Mouse (Mus musculus) bone marrow, adult 2 months (tissue): ENCODE measurements around the gene Grik4. TPM values are rescaled to one million over a fixed set of nuclear protein-coding genes. Genes with fewer than 3 reads are reported as not detected.

Experiments used
- H3K27ac ChIP-seq: fragments of 200-500 bp; 2 replicates; pipeline ENCODE4 v1.5.1; 2012; ENCODE audit warnings: low read depth, mild to moderate bottlenecking, control low read depth, inconsistent platforms, low read length; ENCODE audit not compliant: control insufficient read depth, poor library complexity, insufficient read depth
- H3K4me1 ChIP-seq: fragments of 200-500 bp; 2 replicates; pipeline ENCODE4 v1.6.1; 2011; ENCODE audit warnings: low read length; ENCODE audit not compliant: control insufficient read depth, insufficient read depth
- H3K4me3 ChIP-seq: fragments of 200-500 bp; replicated peaks from 2 replicates; pipeline ENCODE3; 2011; ENCODE audit warnings: mild to moderate bottlenecking, low read depth, low read length, control low read depth; ENCODE audit not compliant: control insufficient read depth
- CTCF ChIP-seq: fragments of 200-500 bp; IDR thresholded peaks from 2 replicates; pipeline ENCODE4 v1.5.1; 2011; ENCODE audit warnings: low read length, control low read depth; ENCODE audit not compliant: control insufficient read depth, insufficient read depth
- POLR2A ChIP-seq: fragments of 200-500 bp; IDR thresholded peaks from 2 replicates; pipeline ENCODE4 v1.6.1; 2011; ENCODE audit warnings: low read depth, mild to moderate bottlenecking, control low read depth, low read length, borderline replicate concordance; ENCODE audit not compliant: control insufficient read depth
- WGBS: fragments of 180-500 bp; shearing (Covaris S2); methylation state at CpG from one replicate; pipeline ENCODE4 v1.1.7; 2018; 5-methylcytosine and 5-hydroxymethylcytosine counted together
- polyA plus RNA-seq: library from polyadenylated mRNA; stranded (reverse); fragments of >200 nt; gene quantifications from 2 replicates; pipeline ENCODE4 v1.2.4, GENCODE M21; 2011; ENCODE audit warnings: low replicate concordance; ENCODE audit not compliant: missing spikeins, insufficient read depth, insufficient read length

Gene Grik4
- polyA plus RNA-seq, 1 experiment: 4.1 TPM

DNA sequence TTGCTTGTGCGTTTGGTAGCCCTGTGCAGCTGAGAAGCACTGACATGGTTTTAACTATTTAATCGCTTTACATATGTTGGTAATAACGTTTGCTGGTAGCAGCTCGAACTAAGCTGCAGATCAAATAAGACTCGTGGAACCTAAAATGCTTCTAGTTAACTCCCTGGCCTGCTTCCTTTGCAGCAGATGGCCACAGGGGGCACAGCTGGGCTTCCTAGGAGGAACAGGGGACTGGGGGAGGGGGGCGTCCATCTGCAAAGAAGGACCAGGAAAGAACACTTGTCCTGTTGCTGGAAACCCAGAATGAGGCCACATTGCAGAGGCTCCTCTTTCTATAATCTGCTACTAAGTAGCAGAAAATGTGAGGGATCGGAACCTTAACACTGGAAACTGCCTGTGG, 24.1 kb downstream of the Grik4 start:
- H3K4me1 ChIP-seq: no peaks in the 10 kb centered on the region
- no peak for TF ChIP-seq CTCF
- H3K4me3 ChIP-seq: no peak overlapping the region
- no peak overlapping the region for H3K27ac ChIP-seq
- WGBS: 64% methylated on average over 7 of the region's 7 CpGs

DNA sequence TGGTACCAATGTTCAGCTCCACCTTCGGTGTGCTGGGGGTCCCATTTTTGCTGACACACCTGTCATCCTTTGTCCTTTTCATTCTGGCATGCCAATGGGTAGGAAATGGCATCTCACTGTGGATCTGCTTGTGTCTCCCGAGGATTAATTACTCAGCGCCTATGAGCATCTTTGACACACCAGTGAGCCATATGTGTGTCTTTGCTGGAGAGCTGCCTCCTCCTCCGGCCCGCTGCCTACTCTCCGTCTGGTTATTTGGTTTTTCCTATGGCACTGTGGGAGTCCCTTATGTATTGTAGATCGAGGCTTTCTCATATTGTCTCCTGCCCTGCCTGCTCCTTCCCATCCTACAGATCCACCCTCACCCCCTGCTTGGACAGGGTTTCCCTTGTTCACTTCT, 26.4 kb downstream of the Grik4 start:
- 75% methylated on average over 7 of the region's 7 CpGs for WGBS
- no peak overlapping the region for H3K4me3 ChIP-seq
- H3K4me1 ChIP-seq: no peaks in the 10 kb centered on the region
- no peak overlapping the region for H3K27ac ChIP-seq
- TF ChIP-seq POLR2A: no peak
- no peak for TF ChIP-seq CTCF

DNA sequence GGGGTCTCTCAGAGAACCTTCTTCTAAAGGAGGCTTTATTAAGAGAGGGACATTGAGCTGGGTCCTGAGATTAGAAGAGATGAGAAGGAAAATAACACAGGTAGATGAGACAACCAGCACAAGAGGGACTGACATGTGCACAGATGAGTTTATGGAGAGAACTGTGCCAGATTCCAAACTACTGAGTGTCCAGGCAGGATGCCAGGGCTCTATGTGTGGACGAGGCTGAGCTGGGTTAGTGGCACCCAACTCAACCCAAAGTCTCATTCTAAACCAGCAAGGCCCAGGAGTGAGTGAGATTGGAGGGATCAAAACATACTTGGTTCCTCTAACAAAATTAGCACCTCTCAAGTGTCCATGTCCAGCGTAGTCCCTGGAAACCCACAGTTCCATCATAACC, 31.1 kb downstream of the Grik4 start:
- WGBS: 58% methylated on average over 2 of the region's 2 CpGs
- no peak overlapping the region for H3K27ac ChIP-seq
- no peak overlapping the region for H3K4me3 ChIP-seq
- no peaks in the 10 kb centered on the region for H3K4me1 ChIP-seq
- TF ChIP-seq POLR2A (no peak), CTCF (no peak)

DNA sequence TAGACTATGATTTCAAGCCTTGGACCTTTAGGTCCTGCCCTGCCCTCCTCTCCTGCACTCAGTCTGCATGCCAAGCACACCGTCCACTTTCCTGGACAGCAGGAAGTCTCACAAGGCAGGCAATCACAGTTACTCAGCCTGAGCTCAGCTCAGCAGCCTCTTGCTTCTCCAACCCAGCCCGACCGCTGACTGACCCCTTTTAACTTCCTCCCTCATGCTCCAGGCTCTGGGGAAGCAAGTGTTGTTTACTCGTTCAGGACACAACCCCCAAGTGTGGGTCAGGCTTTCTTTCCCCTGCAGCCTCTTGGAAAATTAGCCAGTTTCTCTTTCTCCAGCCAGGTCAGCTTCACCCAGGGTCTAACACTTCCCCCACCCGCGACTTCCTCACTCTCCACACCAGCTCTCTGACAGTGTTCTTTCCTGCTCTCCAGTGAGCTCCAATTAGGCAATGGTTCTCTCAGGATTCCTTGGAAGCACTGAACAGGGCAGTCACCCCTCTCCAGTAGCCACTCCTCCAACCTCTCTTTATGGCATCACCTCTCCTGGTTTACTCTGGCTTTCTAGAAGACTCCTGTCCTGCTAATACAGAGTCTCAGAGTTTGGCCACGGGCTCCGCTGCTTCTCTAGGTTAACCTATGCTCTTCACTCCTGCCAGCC, 35.5 kb downstream of the Grik4 start:
- 25% methylated on average over 8 of the region's 8 CpGs for WGBS
- no peak for TF ChIP-seq POLR2A

DNA sequence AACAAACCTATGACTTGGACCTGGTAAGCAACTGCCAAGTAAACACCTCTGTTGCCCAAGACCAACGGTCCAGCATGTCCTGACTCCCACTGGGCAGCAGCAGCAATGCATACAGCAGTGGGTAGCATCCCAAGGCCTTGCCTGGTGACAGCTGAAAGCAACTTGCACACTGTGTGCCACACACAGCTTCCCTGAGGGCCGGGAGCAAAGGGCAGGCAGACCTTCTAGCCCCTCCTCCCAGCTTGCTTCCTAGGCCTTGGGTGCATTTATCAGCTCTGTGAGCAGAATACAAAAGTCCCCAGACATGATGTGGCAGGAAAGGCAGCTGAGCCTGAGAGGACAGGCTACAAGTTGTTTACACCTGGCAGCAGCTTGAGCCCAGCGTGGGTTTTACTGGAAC, 37.3 kb downstream of the Grik4 start:
- H3K27ac ChIP-seq: no peak overlapping the region
- 66% methylated on average over 3 of the region's 3 CpGs for WGBS
- no peak for TF ChIP-seq CTCF
- TF ChIP-seq POLR2A: no peak
- H3K4me3 ChIP-seq: no peak overlapping the region
- no peaks in the 10 kb centered on the region for H3K4me1 ChIP-seq

More for the DNA sequence above, 35.5 kb downstream of the Grik4 start:
- H3K4me1 ChIP-seq: no peaks in the 10 kb centered on the region
- no peak overlapping the region for H3K4me3 ChIP-seq
- no peak overlapping the region for H3K27ac ChIP-seq

DNA sequence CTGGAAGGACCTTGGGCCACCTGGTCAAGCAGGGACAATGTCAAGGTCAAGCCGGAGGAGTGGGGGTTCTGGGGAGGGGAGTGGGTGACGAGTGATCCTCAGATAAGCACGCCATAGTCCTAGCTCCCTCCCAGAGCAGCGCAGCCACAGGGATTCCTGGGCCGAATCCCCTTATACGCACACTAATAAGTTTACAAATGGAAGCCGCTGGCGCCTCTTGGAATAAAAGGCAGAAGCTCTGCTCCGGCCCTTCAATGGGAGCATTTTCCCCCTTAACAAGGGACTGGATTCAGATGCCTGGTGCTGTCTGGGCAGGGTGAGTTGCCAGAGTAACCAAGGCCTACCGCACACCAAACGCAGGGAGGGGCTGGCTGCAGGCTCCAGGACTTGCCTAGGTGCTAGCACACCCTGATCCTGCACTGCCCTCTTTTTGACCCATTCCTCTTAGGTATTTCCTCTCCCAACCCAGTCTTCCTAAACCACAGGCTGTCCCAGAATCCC, 46.2 kb downstream of the Grik4 start:
- no peak overlapping the region for H3K27ac ChIP-seq
- no peak for TF ChIP-seq POLR2A
- no peak for TF ChIP-seq CTCF
- WGBS: 55% methylated on average over 11 of the region's 11 CpGs
- H3K4me1 ChIP-seq: no peaks in the 10 kb centered on the region
- H3K4me3 ChIP-seq: no peak overlapping the region

DNA sequence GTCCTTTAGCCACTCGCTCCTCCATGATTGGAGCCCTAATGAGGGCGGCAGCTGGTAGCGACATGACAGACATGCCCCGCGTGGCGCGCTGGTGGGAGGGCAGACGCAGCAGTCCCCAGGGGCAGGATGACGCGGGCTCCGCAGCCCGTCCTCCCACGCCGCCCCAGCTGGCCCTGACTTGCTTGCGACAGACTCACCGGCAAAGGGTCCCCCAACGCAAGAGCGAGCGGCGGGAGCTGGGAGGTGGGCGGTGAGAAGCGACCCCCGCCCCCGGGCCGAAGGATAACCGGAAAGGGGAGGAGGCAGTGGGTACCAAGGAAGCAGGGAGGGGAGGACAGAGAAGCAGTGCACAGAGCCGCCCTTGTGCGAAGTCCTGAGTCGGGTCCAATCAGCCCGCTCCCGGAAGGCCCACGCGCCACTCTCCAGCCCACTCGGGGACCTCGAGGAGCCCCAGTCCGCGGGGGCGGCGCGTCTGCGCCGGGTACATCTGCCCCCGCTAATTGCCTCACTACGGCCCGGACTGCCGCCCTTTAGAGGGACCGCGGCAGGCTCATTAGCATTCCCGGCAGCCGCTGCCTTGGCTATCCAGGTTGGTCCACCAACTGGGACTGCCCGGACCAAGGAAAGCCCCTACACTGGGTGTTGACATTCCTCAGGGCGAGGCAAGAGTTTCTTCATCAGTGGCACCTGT, 46.8 kb downstream of the Grik4 start:
- TF ChIP-seq CTCF (no peak), POLR2A (no peak)
- Histone ChIP-seq H3K4me3 (no peak overlapping the region), H3K4me1 (no peaks in the 10 kb centered on the region), H3K27ac (no peak overlapping the region)
- WGBS: 3% methylated on average over 52 of the region's 52 CpGs

DNA sequence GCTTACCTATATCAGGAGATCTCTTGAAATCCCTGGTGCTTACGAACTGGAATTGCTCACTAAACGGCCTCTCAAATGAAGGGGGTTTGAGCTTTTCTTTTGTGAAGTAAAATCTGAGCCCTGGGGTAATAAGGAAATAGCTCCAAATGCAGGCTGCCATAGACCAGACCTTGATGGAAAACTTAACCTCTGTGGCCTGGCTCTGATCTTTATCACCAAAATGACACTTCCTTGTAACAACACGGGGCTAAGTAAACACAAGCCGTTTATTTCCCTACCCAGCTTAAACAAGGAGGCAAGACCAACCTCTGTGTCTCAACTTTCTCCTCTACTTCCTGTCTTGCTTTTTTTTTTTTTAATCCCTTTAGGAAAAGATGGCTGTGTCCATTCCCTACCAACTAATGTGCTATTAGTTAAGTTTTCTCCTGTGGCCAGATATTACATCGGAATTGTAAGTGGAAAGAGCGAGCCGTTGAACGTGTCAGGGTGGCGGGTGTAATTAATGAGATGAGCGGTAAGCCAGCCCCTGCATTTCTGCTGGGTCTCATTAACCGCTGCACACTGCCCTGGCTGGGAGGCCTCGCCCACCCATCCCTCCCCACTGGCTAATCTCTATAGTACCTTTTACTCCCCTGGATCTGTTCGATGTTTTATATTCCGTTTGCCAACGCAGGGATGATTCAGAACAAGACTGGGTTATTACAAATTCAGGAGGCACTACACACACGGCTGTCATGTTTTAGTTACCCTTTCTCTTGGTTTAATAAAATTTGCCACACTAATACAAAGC, 47.7 kb downstream of the Grik4 start:
- Histone ChIP-seq H3K4me1 (no peaks in the 10 kb centered on the region), H3K27ac (no peak overlapping the region), H3K4me3 (no peak overlapping the region)
- no peak for TF ChIP-seq CTCF
- no peak for TF ChIP-seq POLR2A
- 5% methylated on average over 16 of the region's 16 CpGs for WGBS
